ENCODE assay signal across 8 mouse cellular contexts in the genomic region with DNA sequence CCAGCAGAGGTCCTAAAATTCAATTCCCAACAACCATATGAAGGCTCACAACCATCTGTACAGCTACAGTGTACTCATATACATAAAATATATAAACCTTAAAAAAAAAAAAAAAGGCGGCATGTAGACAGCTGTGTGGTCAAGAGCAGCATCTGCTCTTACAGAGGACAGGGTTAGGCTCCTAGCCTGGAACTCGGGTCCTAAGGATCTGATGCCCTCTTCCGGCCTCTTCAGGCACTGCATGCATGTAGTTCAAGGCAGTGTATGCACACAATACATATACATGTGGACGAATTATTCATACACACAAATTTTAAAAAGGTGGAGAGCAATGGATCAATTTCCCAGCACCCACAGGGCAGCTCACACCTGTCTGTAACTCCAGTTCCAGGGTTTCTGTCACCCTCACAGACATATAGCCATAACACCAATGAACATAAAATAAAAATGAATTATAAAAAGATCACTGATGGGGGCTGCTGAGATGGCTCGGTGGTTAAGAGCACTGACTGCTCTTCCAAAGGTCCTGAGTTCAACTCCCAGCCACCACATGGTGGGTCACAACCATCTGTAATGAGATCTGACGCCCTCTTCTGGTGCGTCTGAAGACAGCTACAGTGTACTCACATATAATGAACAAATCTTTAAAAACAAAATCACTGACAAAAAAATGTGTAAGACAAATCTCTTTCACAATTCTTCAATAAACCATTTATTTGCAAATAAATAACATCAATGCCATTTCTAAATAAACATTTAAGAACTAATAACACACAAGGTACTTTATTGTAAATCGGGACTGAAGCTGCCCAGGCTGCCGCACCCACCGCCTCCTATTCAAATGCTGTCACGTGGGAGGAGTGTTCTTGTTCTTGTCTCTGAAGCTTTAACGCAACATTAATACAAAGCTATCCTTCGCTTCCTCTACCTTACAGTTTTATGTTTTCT. TPM values are rescaled to one million over a fixed set of nuclear protein-coding genes. Genes with fewer than 3 reads are reported as not detected.
DNase-seq lines count a peak whose midpoint lies in the region; ATAC-seq and TF ChIP-seq lines count a peak whose summit lies in the region.

No protein-coding gene starts in this region.

- no peaks in the 10 kb centered on the region for H3K4me1 ChIP-seq in neural tube, embryonic 15.5 days
- no peaks in the 10 kb centered on the region; the same call in 1 of the 2 replicates for H3K4me1 ChIP-seq in bone marrow, adult 2 months (ENCODE audit: control insufficient read depth, insufficient read depth, low read length)
- no peaks in the 10 kb centered on the region for H3K4me1 ChIP-seq in hindbrain, embryonic 16.5 days (ENCODE audit: control insufficient read depth, insufficient read depth, low read depth, low read length)
- H3K4me1 ChIP-seq in lung, embryonic 15.5 days = no peaks in the 10 kb centered on the region
- no peaks in the 10 kb centered on the region for H3K4me1 ChIP-seq in stomach, embryonic 15.5 days

- ATAC-seq in neural tube, embryonic 15.5 days (ENCODE audit: low FRiP score) = no peak; the same call in 1 of the 2 replicates
- ATAC-seq in hindbrain, embryonic 16.5 days = peak; percentile 60; the same call in 1 of the 2 replicates
- peak; percentile 35 for ATAC-seq in lung, embryonic 15.5 days (ENCODE audit: borderline replicate concordance, extremely low read depth, low FRiP score, low TSS enrichment)
- peak; percentile 35; the same call in 1 of the 2 replicates for ATAC-seq in stomach, embryonic 15.5 days (ENCODE audit: insufficient read depth, low FRiP score, low read depth)

- H3K27ac ChIP-seq in neural tube, embryonic 15.5 days (replicated peaks) = no peak overlapping the region
- H3K27ac ChIP-seq in bone marrow, adult 2 months (ENCODE audit: control insufficient read depth, insufficient read depth, low read depth, low read length, poor library complexity) = no peak overlapping the region
- no peak overlapping the region for H3K27ac ChIP-seq in hindbrain, embryonic 16.5 days (ENCODE audit: low read depth, low read length)
- H3K27ac ChIP-seq in lung, embryonic 15.5 days = no peak overlapping the region
- no peak overlapping the region for H3K27ac ChIP-seq in stomach, embryonic 15.5 days

- no peak overlapping the region for H3K4me3 ChIP-seq in neural tube, embryonic 15.5 days (replicated peaks)
- H3K4me3 ChIP-seq in bone marrow, adult 2 months (replicated peaks; ENCODE audit: control insufficient read depth, low read depth, low read length) = no peak overlapping the region
- H3K4me3 ChIP-seq in hindbrain, embryonic 16.5 days (ENCODE audit: low read length) = no peak overlapping the region
- no peak overlapping the region for H3K4me3 ChIP-seq in lung, embryonic 15.5 days
- no peak overlapping the region for H3K4me3 ChIP-seq in stomach, embryonic 15.5 days (replicated peaks)

- TF ChIP-seq POLR2A in bone marrow, adult 2 months (IDR thresholded peaks at IDR 0.05; ENCODE audit: borderline replicate concordance, control insufficient read depth, low read depth, low read length) = no peak

- WGBS in neural tube, embryonic 15.5 days = 90% methylated on average over 13 of the region's 13 CpGs
- 82% methylated on average over 13 of the region's 13 CpGs for WGBS in bone marrow, adult 2 months
- 85% methylated on average over 13 of the region's 13 CpGs for WGBS in hindbrain, embryonic 16.5 days
- WGBS in lung, embryonic 15.5 days = 81% methylated on average over 13 of the region's 13 CpGs
- 82% methylated on average over 13 of the region's 13 CpGs for WGBS in stomach, embryonic 15.5 days

- H3K36me3 ChIP-seq in neural tube, embryonic 15.5 days = peaks cover 47% of the 10 kb centered on the region
- peaks cover 28% of the 10 kb centered on the region for H3K36me3 ChIP-seq in hindbrain, embryonic 16.5 days (ENCODE audit: control insufficient read depth, insufficient read depth, low read length)
- H3K36me3 ChIP-seq in lung, embryonic 15.5 days = peaks cover 56% of the 10 kb centered on the region
- peaks cover 44% of the 10 kb centered on the region for H3K36me3 ChIP-seq in stomach, embryonic 15.5 days

- DNase-seq in neural tube, embryonic 10.5 days (ENCODE audit: extremely low spot score, low spot score) = peak; percentile 39
- no peak for DNase-seq in layer of hippocampus, adult 9-10 months (ENCODE audit: low spot score)
- no peak for DNase-seq in Muller cell, postnatal 12 days (ENCODE audit: inconsistent ontology term)

- H3K9me3 ChIP-seq in neural tube, embryonic 15.5 days (replicated peaks) = no peaks in the 10 kb centered on the region
- H3K9me3 ChIP-seq in hindbrain, embryonic 16.5 days (ENCODE audit: control insufficient read depth, low read length) = no peaks in the 10 kb centered on the region
- no peaks in the 10 kb centered on the region for H3K9me3 ChIP-seq in lung, embryonic 15.5 days
- no peaks in the 10 kb centered on the region for H3K9me3 ChIP-seq in stomach, embryonic 15.5 days

- TF ChIP-seq CTCF in bone marrow, adult 2 months (IDR thresholded peaks at IDR 0.05; ENCODE audit: control insufficient read depth, insufficient read depth, low read length) = peak; percentile 47

- H3K9ac ChIP-seq in neural tube, embryonic 15.5 days (replicated peaks) = no peak overlapping the region
- no peak overlapping the region for H3K9ac ChIP-seq in hindbrain, embryonic 16.5 days (ENCODE audit: low read depth, low read length)
- H3K9ac ChIP-seq in lung, embryonic 15.5 days = no peak overlapping the region
- no peak overlapping the region for H3K9ac ChIP-seq in stomach, embryonic 15.5 days

- no peak overlapping the region for H3K4me2 ChIP-seq in neural tube, embryonic 15.5 days
- no peak overlapping the region for H3K4me2 ChIP-seq in hindbrain, embryonic 16.5 days (ENCODE audit: low read length)
- no peak overlapping the region for H3K4me2 ChIP-seq in lung, embryonic 15.5 days
- no peak overlapping the region for H3K4me2 ChIP-seq in stomach, embryonic 15.5 days

- no peaks in the 10 kb centered on the region for H3K27me3 ChIP-seq in neural tube, embryonic 15.5 days (replicated peaks)
- no peaks in the 10 kb centered on the region for H3K27me3 ChIP-seq in hindbrain, embryonic 16.5 days (replicated peaks; ENCODE audit: control insufficient read depth, insufficient read depth, low read length)
- H3K27me3 ChIP-seq in lung, embryonic 15.5 days = no peaks in the 10 kb centered on the region
- H3K27me3 ChIP-seq in stomach, embryonic 15.5 days (replicated peaks) = no peaks in the 10 kb centered on the region

RNA-seq across cellular contexts. Expression of gene Mdm2, which starts 22.1 kb away (rescaled TPM):
- 46.0 and 51.3 TPM in 2 replicates for polyA plus RNA-seq in neural tube, embryonic 15.5 days (2015; fragmentation: Nextera tagmentation; extraction: Ambion mirVana)
- polyA plus RNA-seq in bone marrow, adult 2 months (2011; ENCODE audit: insufficient read depth, insufficient read length, low replicate concordance, missing spikeins) = 19.1 and 55.7 TPM in 2 replicates
- 40.0 and 50.1 TPM in 2 replicates for polyA plus RNA-seq in hindbrain, embryonic 16.5 days (2015; fragmentation: Nextera tagmentation; extraction: Ambion mirVana)
- polyA plus RNA-seq in lung, embryonic 15.5 days (2015; fragmentation: Nextera tagmentation; extraction: Ambion mirVana) = 38.5 and 47.7 TPM in 2 replicates
- 38.2 and 44.1 TPM in 2 replicates for polyA plus RNA-seq in stomach, embryonic 15.5 days (2015; fragmentation: Nextera tagmentation; extraction: Ambion mirVana)

RNA-seq across cellular contexts. Expression of gene Slc35e3, which starts 57.7 kb away (rescaled TPM):
- 26.4 and 26.9 TPM in 2 replicates for polyA plus RNA-seq in neural tube, embryonic 15.5 days (2015; fragmentation: Nextera tagmentation; extraction: Ambion mirVana)
- polyA plus RNA-seq in bone marrow, adult 2 months (2011; ENCODE audit: insufficient read depth, insufficient read length, low replicate concordance, missing spikeins) = 4.3 and 8.3 TPM in 2 replicates
- polyA plus RNA-seq in hindbrain, embryonic 16.5 days (2015; fragmentation: Nextera tagmentation; extraction: Ambion mirVana) = 27.7 and 31.5 TPM in 2 replicates
- polyA plus RNA-seq in lung, embryonic 15.5 days (2015; fragmentation: Nextera tagmentation; extraction: Ambion mirVana) = 17.5 and 18.5 TPM in 2 replicates
- 14.5 and 16.5 TPM in 2 replicates for polyA plus RNA-seq in stomach, embryonic 15.5 days (2015; fragmentation: Nextera tagmentation; extraction: Ambion mirVana)

RNA-seq across cellular contexts. Expression of gene Cpm, which starts 59.2 kb away (rescaled TPM):
- 4.1 and 12.9 TPM in 2 replicates for polyA plus RNA-seq in neural tube, embryonic 15.5 days (2015; fragmentation: Nextera tagmentation; extraction: Ambion mirVana)
- 2.6 and 11.6 TPM in 2 replicates for polyA plus RNA-seq in bone marrow, adult 2 months (2011; ENCODE audit: insufficient read depth, insufficient read length, low replicate concordance, missing spikeins)
- polyA plus RNA-seq in hindbrain, embryonic 16.5 days (2015; fragmentation: Nextera tagmentation; extraction: Ambion mirVana) = 2.7 and 3.9 TPM in 2 replicates
- 41.8 and 49.3 TPM in 2 replicates for polyA plus RNA-seq in lung, embryonic 15.5 days (2015; fragmentation: Nextera tagmentation; extraction: Ambion mirVana)
- 57.1 and 57.7 TPM in 2 replicates for polyA plus RNA-seq in stomach, embryonic 15.5 days (2015; fragmentation: Nextera tagmentation; extraction: Ambion mirVana)
